Mouse (Mus musculus): Measurements from ENCODE around the gene Arhgef6.

DNA sequence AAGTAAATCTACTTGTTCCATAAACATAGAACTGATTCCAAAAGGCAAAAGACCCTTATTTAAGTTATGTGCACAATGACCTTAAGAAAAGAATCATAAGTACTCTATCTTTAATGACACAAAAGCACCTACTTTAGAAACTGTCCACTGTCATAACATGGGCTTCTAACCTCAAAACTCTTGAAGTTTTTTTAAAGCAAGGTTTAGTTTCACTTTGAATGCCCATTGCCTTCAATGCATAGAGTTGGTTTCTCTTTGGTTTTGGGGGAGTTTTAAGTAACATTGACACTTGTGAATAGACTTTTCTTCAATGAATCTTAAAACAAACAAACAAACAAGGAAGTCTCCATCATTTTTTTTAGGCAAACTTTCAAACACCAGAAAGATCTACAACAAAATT is 947 bp downstream of the Arhgef6 start:
- TF ChIP-seq POLR2A (IDR thresholded peaks at IDR 0.05; ENCODE audit: insufficient read depth, low read depth, low read length) (no peak), CTCF (IDR thresholded peaks at IDR 0.05; ENCODE audit: insufficient read depth, low read depth, low read length) (no peak)

All from olfactory bulb, adult 2 months (tissue).